Mouse (Mus musculus): ENCODE results near the gene Mettl23.
A peak's percentile ranks its signal among the peaks of the same experiment; 100 is the strongest.
"Not testable (repeated sequence)": the region's sequence is repeated elsewhere in the genome, so short reads cannot be mapped to it uniquely, and the experiment has no call there.

The Mettl23 gene

GRCm38 (mm10) chr11:116847187-116848085 lies 4.4 kb downstream of the Mettl23 start:
- no peak for DNase-seq (ENCODE audit: low spot score in 2 of 2)

GRCm38 (mm10) chr11:116848086-116848876 lies 5.2 kb downstream of the Mettl23 start:
- no peak for DNase-seq (ENCODE audit: low spot score in 2 of 2)

GRCm38 (mm10) chr11:116848877-116849178 lies 5.8 kb downstream of the Mettl23 start:
- DNase-seq (ENCODE audit: low spot score in 2 of 2): not testable (repeated sequence)

- DNase-seq (ENCODE audit: low spot score in 2 of 2): no peak
Measured at GRCm38 (mm10) chr11:116849587-116849986, 6.5 kb downstream of the Mettl23 start.

GRCm38 (mm10) chr11:116850085-116850484 lies 7.0 kb downstream of the Mettl23 start:
- no peak for DNase-seq (ENCODE audit: low spot score in 2 of 2)

- no peak for DNase-seq (ENCODE audit: low spot score in 2 of 2)
Measured at GRCm38 (mm10) chr11:116850833-116851477, 7.9 kb downstream of the Mettl23 start.

- peak in 1 of 2 experiments; percentile 65 for DNase-seq (ENCODE audit: low spot score in 2 of 2)
Measured at GRCm38 (mm10) chr11:116851576-116852290, 8.7 kb downstream of the Mettl23 start.

GRCm38 (mm10) chr11:116852291-116852890 lies 9.3 kb downstream of the Mettl23 start, which contains the start of gene Mfsd11:
Gene Mfsd11, plus strand, starts transcription at chr11:116852440.
- peak; percentile 87 to 88 for DNase-seq (ENCODE audit: low spot score in 2 of 2)

- DNase-seq (ENCODE audit: low spot score in 2 of 2): peak; percentile 98
Measured at GRCm38 (mm10) chr11:116852891-116853511, 9.9 kb downstream of the Mettl23 start, which contains the start of gene Srsf2. Gene Srsf2, minus strand, starts transcription at chr11:116853094.

GRCm38 (mm10) chr11:116853512-116853928 lies 10.4 kb downstream of the Mettl23 start:
- peak; percentile 98 to 99 for DNase-seq (ENCODE audit: low spot score in 2 of 2)

GRCm38 (mm10) chr11:116854279-116854678 lies 11.2 kb downstream of the Mettl23 start:
- DNase-seq (ENCODE audit: low spot score in 2 of 2): no peak

GRCm38 (mm10) chr11:116857183-116857850 lies 14.2 kb downstream of the Mettl23 start:
- DNase-seq (ENCODE audit: low spot score in 2 of 2): no peak

- no peak for DNase-seq (ENCODE audit: low spot score in 2 of 2)
Measured at GRCm38 (mm10) chr11:116864444-116864843, 21.4 kb downstream of the Mettl23 start.

GRCm38 (mm10) chr11:116865945-116866585 lies 23.0 kb downstream of the Mettl23 start:
- no peak for DNase-seq (ENCODE audit: low spot score in 2 of 2)

GRCm38 (mm10) chr11:116868129-116868528 lies 25.1 kb downstream of the Mettl23 start:
- DNase-seq (ENCODE audit: low spot score in 2 of 2): peak; percentile 48 to 55

GRCm38 (mm10) chr11:116869223-116869622 lies 26.1 kb downstream of the Mettl23 start:
- DNase-seq (ENCODE audit: low spot score in 2 of 2): no peak

GRCm38 (mm10) chr11:116869641-116870040 lies 26.6 kb downstream of the Mettl23 start:
- DNase-seq (ENCODE audit: low spot score in 2 of 2): no peak

- DNase-seq (ENCODE audit: low spot score in 2 of 2): no peak
Measured at GRCm38 (mm10) chr11:116871538-116871937, 28.5 kb downstream of the Mettl23 start.

GRCm38 (mm10) chr11:116873987-116874386 lies 30.9 kb downstream of the Mettl23 start:
- DNase-seq (ENCODE audit: low spot score in 2 of 2): peak; percentile 59 to 70
